Mouse (Mus musculus) liver, embryonic 14.5 days (tissue): ENCODE measurements around the gene Eif5a2. TPM values are rescaled to one million over a fixed set of nuclear protein-coding genes. Genes with fewer than 3 reads are reported as not detected.

ENCODE experiments used
- ATAC-seq: fragments of 200-750 bp; cut with Nextera tagmentation; 2 replicates; pipeline ENCODE4 v1.8.0; 2017; ENCODE audit warnings: moderate number of reproducible peaks, mild to moderate bottlenecking, moderate library complexity; ENCODE audit not compliant: insufficient read depth
- DNase-seq, 3 experiments: peaks; one replicate each; pipeline ENCODE4 v3.0.0-alpha.2; 2012 to 2013; ENCODE audit warnings: low read depth in 3 of 3, low spot score in 3 of 3
- H3K27ac ChIP-seq: fragments of 300-500 bp; sonication (generic); 2 replicates; pipeline ENCODE4 v1.5.1; 2014; ENCODE audit warnings: moderate library complexity, mild to moderate bottlenecking, control low read depth, inconsistent platforms
- H3K27me3 ChIP-seq: fragments of 300-500 bp; sonication (generic); 2 replicates; pipeline ENCODE4 v1.6.1; 2014; ENCODE audit warnings: mild to moderate bottlenecking, low read length, moderate library complexity; ENCODE audit not compliant: control insufficient read depth, insufficient read depth
- H3K36me3 ChIP-seq: fragments of 300-500 bp; sonication (generic); replicated peaks from 2 replicates; pipeline ENCODE4 v1.6.1; 2014; ENCODE audit warnings: low read depth; ENCODE audit not compliant: control insufficient read depth, insufficient read depth
- H3K4me1 ChIP-seq, 2 experiments: fragments of 200-500 bp in 1 of 2; fragments of 300-500 bp in 1 of 2; sonication (generic) in 1 of 2; replicated peaks; 2 replicates each; pipeline ENCODE4 v1.6.1; 2012 to 2014; ENCODE audit warnings: antibody characterized with exemption in 1 of 2, inconsistent platforms in 1 of 2, low read length in 1 of 2; ENCODE audit not compliant: control insufficient read depth in 2 of 2, insufficient read depth in 2 of 2
- H3K4me2 ChIP-seq: fragments of 300-500 bp; sonication (generic); 2 replicates; pipeline ENCODE4 v1.6.1; 2014; ENCODE audit warnings: low read depth, mild to moderate bottlenecking, control low read depth, moderate library complexity
- H3K4me3 ChIP-seq, 2 experiments: fragments of 200-500 bp in 1 of 2; fragments of 300-500 bp in 1 of 2; sonication (generic) in 1 of 2; 2 replicates each; pipeline ENCODE4 v1.5.1; 2012 to 2014; ENCODE audit warnings: low read depth in 2 of 2, low read length in 2 of 2, mild to moderate bottlenecking in 2 of 2, control low read depth in 1 of 2, inconsistent platforms in 1 of 2, moderate library complexity in 1 of 2; ENCODE audit not compliant: insufficient read depth in 1 of 2
- H3K9ac ChIP-seq: fragments of 300-500 bp; sonication (generic); replicated peaks from 2 replicates; pipeline ENCODE4 v1.6.1; 2014; ENCODE audit warnings: mild to moderate bottlenecking, control low read depth, moderate library complexity
- H3K9me3 ChIP-seq: fragments of 300-500 bp; sonication (generic); 2 replicates; pipeline ENCODE4 v1.6.1; 2016; ENCODE audit warnings: low read length, mixed read lengths; ENCODE audit not compliant: control insufficient read depth
- CTCF ChIP-seq: IDR thresholded peaks from 2 replicates; pipeline ENCODE4 v1.5.1; 2016; ENCODE audit warnings: antibody characterized with exemption, low read depth, control low read depth
- EP300 ChIP-seq: IDR thresholded peaks from 2 replicates; pipeline ENCODE4 v1.6.1; 2016; ENCODE audit warnings: antibody characterized with exemption, low read depth
- WGBS: fragments of 180-500 bp; shearing (Covaris S2); extraction: QIAGEN DNeasy Blood & Tissue Kit; methylation state at CpG from one replicate; pipeline ENCODE4 v1.1.7; 2014; ENCODE audit not compliant: insufficient replicate concordance; 5-methylcytosine and 5-hydroxymethylcytosine counted together
- polyA plus RNA-seq, 2 experiments: library from polyadenylated mRNA; depleted of rRNA in 1 of 2; stranded (reverse) in 1 of 2; unstranded in 1 of 2; fragments of >200 nt; fragmentation: Nextera tagmentation in 1 of 2; extraction: Ambion mirVana in 1 of 2; gene quantifications; 2 replicates each; pipeline versions ENCODE4 v1.2.1 to v1.2.3; 2012 to 2014

Gene Eif5a2
- polyA plus RNA-seq, 2 experiments, result 4.1 to 7.9 TPM

DNA sequence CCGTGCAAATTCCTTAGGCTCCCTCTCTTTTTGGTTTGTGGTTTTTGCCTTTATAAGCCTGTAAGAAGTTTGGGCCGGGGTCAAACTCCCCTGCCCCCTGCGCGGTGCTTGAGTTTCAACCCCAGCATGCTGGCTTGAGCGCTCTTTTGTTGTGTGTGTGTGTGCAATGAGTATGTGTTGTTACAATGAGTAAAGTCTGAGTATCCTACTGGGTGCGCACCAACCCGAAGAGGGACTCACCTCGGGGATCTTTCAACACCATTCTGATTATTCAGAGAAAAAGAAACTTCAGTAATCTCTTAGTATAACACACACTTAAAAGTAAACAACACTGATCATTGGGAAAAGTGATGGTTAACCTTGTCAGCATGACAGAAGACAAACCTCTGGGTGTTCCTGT lies 62.2 kb downstream of the Eif5a2 start:
- Histone ChIP-seq H3K9ac (no peak overlapping the region), H3K27me3 (no peaks in the 10 kb centered on the region), H3K4me1 (no peaks in the 10 kb centered on the region), H3K36me3 (no peaks in the 10 kb centered on the region), H3K4me2 (no peak overlapping the region), H3K4me3 (no peak overlapping the region), H3K27ac (no peak overlapping the region), H3K9me3 (no peaks in the 10 kb centered on the region)
- DNase-seq (no peak), ATAC-seq (no peak)
- TF ChIP-seq EP300, result no peak
- TF ChIP-seq CTCF, result no peak
- 52% methylated on average over 8 of the region's 8 CpGs for WGBS

DNA sequence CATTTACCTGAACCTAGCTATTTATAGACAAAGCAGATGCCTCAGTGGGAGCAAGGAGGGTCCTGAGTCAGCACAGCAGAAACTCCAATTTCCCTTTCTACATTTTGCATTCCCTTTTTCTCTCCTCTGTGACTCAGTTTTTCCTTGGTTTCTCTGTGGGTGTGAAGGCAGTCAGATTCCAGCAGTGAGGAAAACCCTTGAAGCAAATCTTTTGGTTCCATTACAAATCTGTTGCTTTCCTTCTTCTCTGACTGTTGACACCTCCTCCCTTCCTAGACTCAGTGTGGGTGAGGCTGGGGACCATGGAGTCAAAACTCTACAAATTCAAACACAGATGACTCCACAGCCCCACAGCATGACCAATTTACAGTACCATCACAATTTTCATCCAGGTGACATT lies 66.0 kb downstream of the Eif5a2 start:
- ATAC-seq (no peak), DNase-seq (no peak)
- Histone ChIP-seq H3K4me2 (no peak overlapping the region), H3K4me3 (no peak overlapping the region), H3K9me3 (no peaks in the 10 kb centered on the region), H3K36me3 (no peaks in the 10 kb centered on the region), H3K9ac (no peak overlapping the region), H3K27me3 (no peaks in the 10 kb centered on the region), H3K27ac (no peak overlapping the region), H3K4me1 (no peaks in the 10 kb centered on the region)
- TF ChIP-seq CTCF, result no peak
- no peak for TF ChIP-seq EP300

Other genes with a start within 250 kb of the Eif5a2 start
- 7.6 and 9.4 TPM in 2 replicates for gene Slc2a2, start 83.4 kb upstream of the Eif5a2 start, polyA plus RNA-seq (2012; rRNA removed)
- 24.4 and 26.3 TPM in 2 replicates for gene Slc2a2, start 83.4 kb upstream of the Eif5a2 start, polyA plus RNA-seq (2014; fragmentation: Nextera tagmentation; extraction: Ambion mirVana)
- 120 and 191 TPM in 2 replicates for gene Rpl22l1, start 24.2 kb downstream of the Eif5a2 start, polyA plus RNA-seq (2012; rRNA removed)
- 389 and 416 TPM in 2 replicates for gene Rpl22l1, start 24.2 kb downstream of the Eif5a2 start, polyA plus RNA-seq (2014; fragmentation: Nextera tagmentation; extraction: Ambion mirVana)
- not detected in 2 replicates for gene Gm1527, start 111.3 kb downstream of the Eif5a2 start, polyA plus RNA-seq (2012; rRNA removed)
- gene Gm1527, start 111.3 kb downstream of the Eif5a2 start, polyA plus RNA-seq (2014; fragmentation: Nextera tagmentation; extraction: Ambion mirVana), result not detected in 2 replicates